Mouse (Mus musculus) bone marrow, adult 2 months (tissue): Measurements from ENCODE around the gene Myh9.

ENCODE experiments used
- CTCF ChIP-seq: fragments of 200-500 bp; IDR thresholded peaks from 2 replicates; pipeline ENCODE4 v1.5.1; 2011; ENCODE audit warnings: low read length, control low read depth; ENCODE audit not compliant: control insufficient read depth, insufficient read depth
- POLR2A ChIP-seq: fragments of 200-500 bp; IDR thresholded peaks from 2 replicates; pipeline ENCODE4 v1.6.1; 2011; ENCODE audit warnings: low read depth, mild to moderate bottlenecking, control low read depth, low read length, borderline replicate concordance; ENCODE audit not compliant: control insufficient read depth

DNA sequence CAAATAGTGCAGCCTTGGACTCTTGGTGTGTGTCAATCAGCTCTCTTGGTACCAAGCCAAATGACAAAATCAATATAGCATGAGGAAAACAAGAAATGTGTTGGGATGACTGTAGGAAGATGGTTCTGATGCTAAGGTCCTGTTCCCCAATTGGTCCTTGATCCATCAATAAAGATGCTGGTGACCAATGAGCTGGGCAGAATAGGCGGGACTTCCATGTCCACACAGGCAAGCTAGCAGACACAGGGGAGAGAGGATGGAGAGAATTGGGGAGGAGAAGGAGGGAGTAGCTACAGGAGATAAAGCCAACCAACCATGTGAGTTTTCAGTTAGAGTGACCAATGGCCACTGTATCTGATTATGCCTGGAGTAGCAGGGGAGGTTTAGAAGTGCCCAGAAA is 95.6 kb downstream of the Myh9 start:
- TF ChIP-seq POLR2A = no peak
- no peak for TF ChIP-seq CTCF
